Mouse (Mus musculus): ENCODE results near the gene Slc6a16.

GRCm38 (mm10) chr7:45196994-45197393, 43.9 kb upstream of the Slc6a16 start:
- no peak for TF ChIP-seq CTCF (IDR thresholded peaks at IDR 0.05; ENCODE audit: low read depth, low read length)
- no peak for TF ChIP-seq TAL1 (conservative IDR thresholded peaks at IDR 0.05; ENCODE audit: low read depth, low read length)

Measured in G1E (cell line).